Mouse (Mus musculus) layer of hippocampus, adult 6 months (tissue): ENCODE data around the gene Hoxa2. TPM values are rescaled to one million over a fixed set of nuclear protein-coding genes. Genes with fewer than 3 reads are reported as not detected.

Experiments used
- long read RNA-seq, 2 experiments: library from polyadenylated mRNA; unstranded; transcript quantifications; one replicate each; pipeline ENCODE4 v2.0.0; 2019 to 2020
- polyA plus RNA-seq: library from polyadenylated mRNA; unstranded; fragments of <200 nt; fragmentation: Nextera tagmentation; gene quantifications from 2 replicates; pipeline ENCODE4 v1.2.3, GENCODE M21; 2021

Hoxa2 gene
- polyA plus RNA-seq, result not detected in 2 replicates
- long read RNA-seq, experiment 1, result 0 reads
- long read RNA-seq, experiment 2, result 0 reads

GRCm38 (mm10) chr6:52164626-52165440 lies at the start of gene Hoxa2:
Hoxa2 (minus strand) TSS chr6:52164831.

GRCm38 (mm10) chr6:52213119-52213986 lies 48.7 kb upstream of the Hoxa2 start, which contains the start of the genes Hoxa3 and Gm28308:
Hoxa3 (minus strand) TSS chr6:52213336.
Gm28308 (minus strand) TSS chr6:52213339.

GRCm38 (mm10) chr6:52208072-52208867 lies 43.6 kb upstream of the Hoxa2 start, which contains the start of gene Hoxa6:
Hoxa6 (minus strand) TSS chr6:52208722.

DNA sequence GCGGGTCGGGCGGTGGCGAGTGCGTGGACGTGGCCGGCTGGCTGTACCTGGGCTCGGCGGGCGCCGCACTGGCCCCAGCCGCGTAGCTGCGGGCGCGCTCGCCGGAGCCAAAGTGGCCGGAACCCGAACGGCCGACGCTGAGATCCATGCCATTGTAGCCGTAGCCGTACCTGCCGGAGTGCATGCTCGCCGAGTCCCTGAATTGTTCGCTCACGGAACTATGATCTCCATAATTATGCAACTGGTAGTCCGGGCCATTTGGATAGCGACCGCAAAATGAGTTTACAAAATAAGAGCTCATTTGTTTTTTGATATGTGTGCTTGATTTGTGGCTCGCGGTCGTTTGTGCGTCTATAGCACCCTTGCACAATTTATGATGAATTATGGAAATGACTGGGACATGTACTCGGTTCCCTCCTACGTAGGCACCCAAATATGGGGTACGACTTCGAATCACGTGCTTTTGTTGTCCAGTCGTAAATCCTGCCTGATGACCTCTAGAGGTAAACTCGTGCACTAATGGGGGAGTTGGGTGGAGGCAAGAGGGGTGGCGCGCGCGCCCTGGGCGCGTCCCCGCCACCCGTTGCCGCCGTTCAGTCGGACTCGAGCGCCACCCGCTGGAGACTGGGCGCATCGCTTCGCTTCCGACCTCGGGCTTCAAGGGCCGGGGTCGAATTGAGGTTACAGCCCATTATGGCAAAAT lies 39.6 kb upstream of the Hoxa2 start, which contains the start of gene Hoxa5:
Gene Hoxa5 (minus strand): TSS at position 538 of the 703 bp plus-strand sequence.

DNA sequence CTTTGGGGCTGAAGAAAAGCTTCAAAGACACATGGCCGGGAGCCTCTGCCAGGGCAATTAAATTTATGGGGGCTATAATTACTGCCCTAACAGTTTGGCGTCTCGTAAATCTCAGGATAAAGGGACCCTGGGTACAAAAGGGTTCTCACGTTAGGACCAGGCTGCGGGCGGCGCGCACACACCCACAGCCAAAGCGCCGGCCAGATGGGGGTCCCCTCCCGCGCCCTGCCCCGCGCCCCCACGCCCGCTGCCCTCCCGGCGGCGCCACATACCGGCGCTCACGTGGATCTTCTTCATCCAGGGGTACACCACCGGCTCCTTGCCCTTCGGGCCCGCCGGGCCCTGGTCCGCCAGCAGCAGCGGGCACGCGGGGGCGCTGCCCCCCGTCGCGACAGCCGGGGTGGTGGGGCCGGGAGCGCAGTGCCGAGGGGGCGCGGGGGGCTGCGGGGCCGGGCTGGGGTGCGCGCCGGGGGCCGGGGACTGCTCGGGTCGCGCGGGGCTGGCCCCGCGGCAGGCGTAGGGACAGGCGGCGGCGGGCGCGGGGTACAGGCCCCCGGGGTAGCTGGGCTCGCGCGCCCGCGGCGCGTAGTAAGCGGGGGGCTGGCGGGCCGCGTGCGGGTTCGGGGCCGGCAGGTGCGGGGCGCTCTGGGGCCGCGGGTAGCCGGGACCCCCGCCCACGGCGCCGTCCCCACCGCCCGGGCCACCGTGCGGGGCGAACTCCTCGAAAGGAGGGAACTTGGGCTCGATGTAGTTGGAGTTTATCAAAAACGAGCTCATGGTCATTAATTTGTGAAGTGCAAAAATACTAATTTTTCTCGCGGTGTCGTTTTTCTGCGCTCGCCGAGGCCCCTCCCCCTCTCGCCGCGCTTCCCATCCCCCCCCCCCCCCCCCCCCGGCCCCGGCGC lies 26.5 kb upstream of the Hoxa2 start, which contains the start of gene Hoxa4:
Gene Hoxa4 (minus strand): TSS at position 848 of the 905 bp plus-strand sequence.

GRCm38 (mm10) chr6:52177061-52177735 lies 12.6 kb upstream of the Hoxa2 start, which contains the start of gene 5730596B20Rik:
5730596B20Rik (plus strand) TSS chr6:52177498.

DNA sequence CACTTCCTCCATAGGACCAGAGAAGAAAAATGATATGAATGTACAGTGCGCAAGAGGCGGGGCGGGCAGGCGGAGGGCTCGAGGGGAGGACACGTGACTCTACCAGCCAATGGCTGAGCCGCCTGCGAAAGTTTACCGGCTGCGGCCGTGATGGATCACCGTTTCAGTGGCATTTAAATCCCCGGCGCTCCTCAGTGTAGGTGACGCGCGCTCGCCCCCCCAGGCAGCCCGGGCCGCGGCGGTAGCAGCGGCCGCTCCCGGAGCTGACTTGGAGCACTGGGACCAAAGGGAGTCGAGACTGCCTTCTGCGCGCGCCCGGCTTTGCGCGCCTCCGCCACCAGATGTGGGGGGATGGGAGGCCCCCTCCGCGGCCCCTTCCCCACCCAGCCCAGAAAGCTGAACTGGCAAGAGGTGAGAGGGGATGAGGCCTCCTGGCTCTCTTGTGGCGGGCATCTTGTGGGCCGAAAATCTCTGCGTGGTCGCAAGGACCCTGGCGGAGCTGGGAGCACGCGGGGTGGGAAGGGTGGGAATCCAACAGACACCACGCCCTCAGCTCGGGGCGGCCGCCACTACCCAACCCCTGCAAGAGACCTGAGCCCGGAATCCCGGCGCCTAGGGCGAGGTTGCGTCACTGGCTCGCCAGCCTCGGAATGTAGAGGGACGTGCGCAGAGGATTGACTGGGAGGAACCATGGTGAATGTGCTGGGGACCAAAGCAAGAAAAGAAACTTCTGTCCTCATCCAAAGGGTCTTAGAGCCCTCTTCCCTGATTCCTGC lies 6.2 kb downstream of the Hoxa2 start, which contains the start of gene Hoxa1:
Gene Hoxa1 (minus strand): TSS at position 42 of the 776 bp plus-strand sequence.

Other genes starting within 250 kb of the Hoxa2 start
- 13.2 and 17.0 TPM in 2 replicates for gene Skap2, start 152.3 kb downstream of the Hoxa2 start, polyA plus RNA-seq
- gene Hoxa1, start 6.5 kb downstream of the Hoxa2 start, polyA plus RNA-seq, result not detected in 2 replicates
- not detected in 2 replicates for gene 5730596B20Rik, start 12.7 kb upstream of the Hoxa2 start, polyA plus RNA-seq
- gene Hoxa4, start 26.9 kb upstream of the Hoxa2 start, polyA plus RNA-seq, result not detected in 2 replicates
- not detected in 2 replicates for gene Hoxa5, start 39.8 kb upstream of the Hoxa2 start, polyA plus RNA-seq
- not detected in 2 replicates for gene Hoxa6, start 43.9 kb upstream of the Hoxa2 start, polyA plus RNA-seq
- not detected in 2 replicates for gene Hoxa3, start 48.5 kb upstream of the Hoxa2 start, polyA plus RNA-seq
- not detected in 2 replicates for gene Gm28308, start 48.5 kb upstream of the Hoxa2 start, polyA plus RNA-seq
- gene Hoxa7, start 57.0 kb upstream of the Hoxa2 start, polyA plus RNA-seq, result 0.29 TPM in 1 of 2 replicates, not detected in the other
- gene Hoxa9, start 66.3 kb upstream of the Hoxa2 start, polyA plus RNA-seq, result not detected in 2 replicates
- not detected in 2 replicates for gene Hoxa10, start 76.0 kb upstream of the Hoxa2 start, polyA plus RNA-seq
- not detected in 2 replicates for gene Hoxa11, start 81.0 kb upstream of the Hoxa2 start, polyA plus RNA-seq
- not detected in 2 replicates for gene Hoxa13, start 96.0 kb upstream of the Hoxa2 start, polyA plus RNA-seq
- not detected in 2 replicates for gene Evx1, start 148.7 kb upstream of the Hoxa2 start, polyA plus RNA-seq